Mouse (Mus musculus) megakaryocyte, embryonic 14.5 days (primary cell): Measurements from ENCODE around the gene Smyd3. TPM values are rescaled to one million over a fixed set of nuclear protein-coding genes. Genes with fewer than 3 reads are reported as not detected.
"Not testable (repeated sequence)": the region's sequence is repeated elsewhere in the genome, so short reads cannot be mapped to it uniquely, and the experiment has no call there.

ENCODE experiments used
- H3K27me3 ChIP-seq: replicated peaks from 2 replicates; pipeline ENCODE3; 2012; ENCODE audit warnings: inconsistent platforms
- H3K36me3 ChIP-seq: replicated peaks from 2 replicates; pipeline ENCODE3; 2012; ENCODE audit warnings: low read length, inconsistent platforms, mixed read lengths
- H3K4me1 ChIP-seq: 2 replicates; pipeline ENCODE4 v1.6.1; 2012; ENCODE audit warnings: inconsistent platforms
- H3K4me3 ChIP-seq: replicated peaks from 2 replicates; pipeline ENCODE3; 2012; ENCODE audit warnings: moderate library complexity, mild to moderate bottlenecking, inconsistent platforms
- H3K9me3 ChIP-seq: 2 replicates; pipeline ENCODE4 v1.6.1; 2012; ENCODE audit warnings: inconsistent platforms
- FLI1 ChIP-seq: IDR thresholded peaks from 2 replicates; pipeline ENCODE4 v1.6.1; 2012; ENCODE audit warnings: low read length, inconsistent platforms, mixed read lengths
- GATA1 ChIP-seq: IDR thresholded peaks from 3 replicates; pipeline ENCODE4 v1.6.1; 2012; ENCODE audit warnings: mixed read lengths, low read length, inconsistent platforms, borderline replicate concordance
- polyA plus RNA-seq: library from polyadenylated mRNA; stranded (reverse); fragments of >175 nt; gene quantifications from 2 replicates; pipeline ENCODE4 v1.2.3, GENCODE M21; 2012; ENCODE audit warnings: low replicate concordance; ENCODE audit not compliant: insufficient read depth

Smyd3 gene
- polyA plus RNA-seq, 1 experiment = 2.4 TPM

GRCm38 (mm10) chr1:179170555-179170954, 347.3 kb downstream of the Smyd3 start:
- Histone ChIP-seq H3K4me3 (no peak overlapping the region), H3K4me1 (peaks cover 2% of the 10 kb centered on the region; the same call in 1 of the 2 replicates), H3K9me3 (peaks cover under 1% of the 10 kb centered on the region; the same call in 1 of the 2 replicates), H3K27me3 (no peaks in the 10 kb centered on the region), H3K36me3 (no peaks in the 10 kb centered on the region)
- TF ChIP-seq GATA1 (no peak), FLI1 (no peak)

- Histone ChIP-seq H3K36me3 (no peaks in the 10 kb centered on the region), H3K9me3 (peaks cover 4% of the 10 kb centered on the region; the same call in 1 of the 2 replicates), H3K4me3 (no peak overlapping the region), H3K27me3 (no peaks in the 10 kb centered on the region), H3K4me1 (peaks cover 2% of the 10 kb centered on the region; the same call in 1 of the 2 replicates)
- no peak for TF ChIP-seq GATA1
- TF ChIP-seq FLI1 = no peak
These were observed 348.1 kb downstream of the Smyd3 start for GRCm38 (mm10) chr1:179169749-179170148.

- TF ChIP-seq FLI1 (no peak), GATA1 (no peak)
- Histone ChIP-seq H3K9me3 (peaks cover 6% of the 10 kb centered on the region), H3K4me3 (no peak overlapping the region), H3K4me1 (peaks cover 2% of the 10 kb centered on the region; the same call in 1 of the 2 replicates), H3K36me3 (no peaks in the 10 kb centered on the region), H3K27me3 (no peaks in the 10 kb centered on the region)
These were observed 348.7 kb downstream of the Smyd3 start for GRCm38 (mm10) chr1:179169161-179169560.

GRCm38 (mm10) chr1:179164219-179164618, 353.6 kb downstream of the Smyd3 start:
- not testable (repeated sequence) for H3K9me3 ChIP-seq, H3K4me1 ChIP-seq, H3K27me3 ChIP-seq, H3K4me3 ChIP-seq, H3K36me3 ChIP-seq

- H3K27me3 ChIP-seq, H3K4me3 ChIP-seq, H3K4me1 ChIP-seq, H3K36me3 ChIP-seq: not testable (repeated sequence)
- peaks cover 15% of the 10 kb centered on the region for H3K9me3 ChIP-seq
These were observed 355.1 kb downstream of the Smyd3 start for GRCm38 (mm10) chr1:179162752-179163151.

GRCm38 (mm10) chr1:179161947-179162346, 355.9 kb downstream of the Smyd3 start:
- H3K36me3 ChIP-seq = no peaks in the 10 kb centered on the region
- no peak overlapping the region for H3K4me3 ChIP-seq
- H3K27me3 ChIP-seq = no peaks in the 10 kb centered on the region
- no peaks in the 10 kb centered on the region for H3K4me1 ChIP-seq
- peaks cover 15% of the 10 kb centered on the region for H3K9me3 ChIP-seq
- no peak for TF ChIP-seq GATA1
- no peak for TF ChIP-seq FLI1

GRCm38 (mm10) chr1:179160697-179161096, 357.1 kb downstream of the Smyd3 start:
- Histone ChIP-seq H3K4me3 (no peak overlapping the region), H3K9me3 (peaks cover 22% of the 10 kb centered on the region), H3K4me1 (no peaks in the 10 kb centered on the region), H3K36me3 (no peaks in the 10 kb centered on the region), H3K27me3 (no peaks in the 10 kb centered on the region)
- no peak for TF ChIP-seq GATA1
- TF ChIP-seq FLI1 = no peak

GRCm38 (mm10) chr1:179152376-179152775, 365.5 kb downstream of the Smyd3 start:
- H3K36me3 ChIP-seq = no peaks in the 10 kb centered on the region
- no peak for TF ChIP-seq GATA1
- no peak for TF ChIP-seq FLI1

GRCm38 (mm10) chr1:179151275-179151674, 366.6 kb downstream of the Smyd3 start:
- H3K4me1 ChIP-seq = peaks cover 4% of the 10 kb centered on the region; the same call in 1 of the 2 replicates
- no peak overlapping the region for H3K4me3 ChIP-seq
- no peaks in the 10 kb centered on the region for H3K27me3 ChIP-seq
- TF ChIP-seq GATA1 (no peak), FLI1 (no peak)
- H3K36me3 ChIP-seq = no peaks in the 10 kb centered on the region
- H3K9me3 ChIP-seq = peaks cover 4% of the 10 kb centered on the region; the same call in 1 of the 2 replicates

More at GRCm38 (mm10) chr1:179152376-179152775, 365.5 kb downstream of the Smyd3 start:
- Histone ChIP-seq H3K9me3 (peaks cover 7% of the 10 kb centered on the region; the same call in 1 of the 2 replicates), H3K4me3 (no peak overlapping the region), H3K27me3 (no peaks in the 10 kb centered on the region), H3K4me1 (peaks cover 4% of the 10 kb centered on the region; the same call in 1 of the 2 replicates)

- Histone ChIP-seq H3K27me3 (no peaks in the 10 kb centered on the region), H3K4me3 (no peak overlapping the region), H3K4me1 (peaks cover 4% of the 10 kb centered on the region; the same call in 1 of the 2 replicates), H3K36me3 (no peaks in the 10 kb centered on the region), H3K9me3 (no peaks in the 10 kb centered on the region)
- TF ChIP-seq GATA1 = no peak
- no peak for TF ChIP-seq FLI1
These were observed 368.2 kb downstream of the Smyd3 start for GRCm38 (mm10) chr1:179149468-179150140.

GRCm38 (mm10) chr1:179146730-179147167, 371.1 kb downstream of the Smyd3 start:
- TF ChIP-seq FLI1 (no peak), GATA1 (no peak)
- Histone ChIP-seq H3K27me3 (no peaks in the 10 kb centered on the region), H3K4me1 (peaks cover 4% of the 10 kb centered on the region; the same call in 1 of the 2 replicates), H3K4me3 (no peak overlapping the region), H3K9me3 (no peaks in the 10 kb centered on the region), H3K36me3 (no peaks in the 10 kb centered on the region)
